Mouse (Mus musculus): ENCODE data around the gene Dusp28. TPM values are rescaled to one million over a fixed set of nuclear protein-coding genes. Genes with fewer than 3 reads are reported as not detected.

Dusp28 gene
- total and polyA plus RNA-seq, 3 experiments = 3.6 to 4.6 (median 3.6) TPM

- peak within 1 kb of the TSS; percentile 84 for H3K4me2 ChIP-seq (ENCODE audit: insufficient read depth, low read depth, poor library complexity, severe bottlenecking)
- H3K9me3 ChIP-seq (replicated peaks; ENCODE audit: low read length) = peaks cover 1% of the 10 kb centered on the region
- peaks cover 11% of the 10 kb centered on the region for H3K27me3 ChIP-seq (replicated peaks)
- H3K9ac ChIP-seq (ENCODE audit: insufficient read depth, low read depth) = peak within 1 kb of the TSS; percentile 79
- TF ChIP-seq TCF12 (IDR thresholded peaks at IDR 0.05; ENCODE audit: low read depth, low read length) (peak; percentile 50; the same call in 1 of the 2 replicates), USF1 (IDR thresholded peaks at IDR 0.05; ENCODE audit: low read depth, low read length) (no peak), ZC3H11A (IDR thresholded peaks at IDR 0.05; ENCODE audit: low read depth, low read length) (no peak), ELF1 (IDR thresholded peaks at IDR 0.05; ENCODE audit: low read depth, low read length) (peak; percentile 46), MXI1 (IDR thresholded peaks at IDR 0.05; ENCODE audit: low read depth, low read length) (peak; percentile 32; the same call in 1 of the 2 replicates), HCFC1 (IDR thresholded peaks at IDR 0.05; ENCODE audit: low read depth, low read length) (no peak; the same call in 1 of the 2 replicates), SMC3 (IDR thresholded peaks at IDR 0.05; ENCODE audit: low read depth, low read length) (no peak), NRF1 (IDR thresholded peaks at IDR 0.05; ENCODE audit: low read depth, low read length) (peak; percentile 41; the same call in 1 of the 2 replicates), IRF4 (IDR thresholded peaks at IDR 0.05; ENCODE audit: low read depth, low read length) (no peak), SIN3A (IDR thresholded peaks at IDR 0.05; ENCODE audit: low read length) (no peak), CTCF (conservative IDR thresholded peaks at IDR 0.05 in 1 of 2, IDR thresholded peaks at IDR 0.05 in 1 of 2; ENCODE audit: low read depth in 2 of 2, low read length in 2 of 2) (peak in 1 of 2 experiments; percentile 65; a peak in 2 of 4 replicates), GABPA (IDR thresholded peaks at IDR 0.05; ENCODE audit: insufficient replicate concordance, low read depth, low read length) (no peak), POLR2A (IDR thresholded peaks at IDR 0.05; ENCODE audit: low read depth, low read length) (no peak; the same call in 1 of the 2 replicates), CHD1 (IDR thresholded peaks at IDR 0.05; ENCODE audit: low read depth, low read length) (no peak), UBTF (IDR thresholded peaks at IDR 0.05; ENCODE audit: low read depth, low read length) (peak; percentile 97)
- peaks cover 10 to 27% of the 10 kb centered on the region in 2 experiments for H3K36me3 ChIP-seq (replicated peaks in 1 of 2; ENCODE audit: control insufficient read depth in 1 of 2, insufficient read depth in 1 of 2, low read length in 1 of 2)
- dilution Hi-C loops (cut with MboI; ENCODE audit: extremely low pct_ligation_motif_present, extremely low pct_unique_long_range_greater_than_20kb, low sequenced_read_pairs) = no loop called here
- peak; percentile 37 for DNase-seq (ENCODE audit: extremely low read depth)
- H3K27ac ChIP-seq (ENCODE audit: insufficient read depth, low read depth) = no peak within 1 kb of the TSS
- H3K79me2 ChIP-seq (replicated peaks; ENCODE audit: control insufficient read depth, extremely low read depth, insufficient read depth, poor library complexity, severe bottlenecking) = no peaks in the 10 kb centered on the region
- H3K4me1 ChIP-seq (ENCODE audit: control insufficient read depth in 1 of 2, insufficient read depth in 2 of 2) = peaks cover 16 to 42% of the 10 kb centered on the region in 2 experiments
- H3K4me3 ChIP-seq (replicated peaks in 1 of 3; ENCODE audit: low read depth in 2 of 3, low read length in 2 of 3, poor library complexity in 1 of 3) = peak within 1 kb of the TSS; percentile 59 to 93 (median 69)
- in situ Hi-C loops (cut with MboI; ENCODE audit: low pct_ligation_motif_present, low pct_unique_long_range_greater_than_20kb, low sequenced_read_pairs) = no loop called here
These were observed 3.6 kb downstream of the Dusp28 start, which contains the start of gene Rnpepl1 for GRCm38 (mm10) chr1:92910239-92910885. Rnpepl1 (plus strand) TSS chr1:92910783.

GRCm38 (mm10) chr1:92910925-92911720, 4.3 kb downstream of the Dusp28 start:
- peak overlapping the region; percentile 79 for H3K9ac ChIP-seq (ENCODE audit: insufficient read depth, low read depth)
- H3K4me3 ChIP-seq (replicated peaks in 1 of 3; ENCODE audit: low read depth in 2 of 3, low read length in 2 of 3, poor library complexity in 1 of 3) = peak overlapping the region; percentile 59 to 93 (median 69)
- H3K27me3 ChIP-seq (replicated peaks) = peaks cover 11% of the 10 kb centered on the region
- TF ChIP-seq TCF12 (IDR thresholded peaks at IDR 0.05; ENCODE audit: low read depth, low read length) = peak; percentile 0; the same call in 1 of the 2 replicates
- TF ChIP-seq MXI1 (IDR thresholded peaks at IDR 0.05; ENCODE audit: low read depth, low read length) = 0 out of 2 replicates have a peak, but pooled peaks have one; percentile 14
- 0 out of 2 replicates have a peak, but pooled peaks have one; percentile 3 for TF ChIP-seq ELF1 (IDR thresholded peaks at IDR 0.05; ENCODE audit: low read depth, low read length)
- TF ChIP-seq BHLHE40 (IDR thresholded peaks at IDR 0.05; ENCODE audit: low read depth, low read length) = 0 out of 2 replicates have a peak, but pooled peaks have one; percentile 21
- peak; percentile 21 for TF ChIP-seq UBTF (IDR thresholded peaks at IDR 0.05; ENCODE audit: low read depth, low read length)
- no peak for TF ChIP-seq KAT2A (IDR thresholded peaks at IDR 0.05; ENCODE audit: insufficient replicate concordance, low read length)
- no peaks in the 10 kb centered on the region for H3K9me3 ChIP-seq (replicated peaks; ENCODE audit: low read length)
- dilution Hi-C loops (cut with MboI; ENCODE audit: extremely low pct_ligation_motif_present, extremely low pct_unique_long_range_greater_than_20kb, low sequenced_read_pairs) (no loop called here), in situ Hi-C loops (cut with MboI; ENCODE audit: low pct_ligation_motif_present, low pct_unique_long_range_greater_than_20kb, low sequenced_read_pairs) (no loop called here)
- no peak for DNase-seq (ENCODE audit: extremely low read depth)
- peaks cover 12 to 36% of the 10 kb centered on the region in 2 experiments for H3K4me1 ChIP-seq (ENCODE audit: control insufficient read depth in 1 of 2, insufficient read depth in 2 of 2)
- H3K4me2 ChIP-seq (ENCODE audit: insufficient read depth, low read depth, poor library complexity, severe bottlenecking) = peak overlapping the region; percentile 75
- no peak overlapping the region for H3K27ac ChIP-seq (ENCODE audit: insufficient read depth, low read depth)
- peaks cover 15 to 31% of the 10 kb centered on the region in 2 experiments for H3K36me3 ChIP-seq (replicated peaks in 1 of 2; ENCODE audit: control insufficient read depth in 1 of 2, insufficient read depth in 1 of 2, low read length in 1 of 2)
- H3K79me2 ChIP-seq (replicated peaks; ENCODE audit: control insufficient read depth, extremely low read depth, insufficient read depth, poor library complexity, severe bottlenecking) = no peaks in the 10 kb centered on the region

Data from CH12.LX (cell line).